Mouse (Mus musculus) cerebellum, adult 2 months (tissue): ENCODE measurements around the gene Tsc22d1.

ENCODE experiments used
- CTCF ChIP-seq: fragments of 200-500 bp; IDR thresholded peaks from 2 replicates; pipeline ENCODE4 v1.5.1; 2011; ENCODE audit warnings: low read depth, mild to moderate bottlenecking, control low read depth, low read length, moderate library complexity, borderline replicate concordance; ENCODE audit not compliant: insufficient read depth
- POLR2A ChIP-seq: fragments of 200-500 bp; IDR thresholded peaks from 2 replicates; pipeline ENCODE4 v1.6.1; 2011; ENCODE audit warnings: low read length, control low read depth, borderline replicate concordance; ENCODE audit not compliant: insufficient read depth

DNA sequence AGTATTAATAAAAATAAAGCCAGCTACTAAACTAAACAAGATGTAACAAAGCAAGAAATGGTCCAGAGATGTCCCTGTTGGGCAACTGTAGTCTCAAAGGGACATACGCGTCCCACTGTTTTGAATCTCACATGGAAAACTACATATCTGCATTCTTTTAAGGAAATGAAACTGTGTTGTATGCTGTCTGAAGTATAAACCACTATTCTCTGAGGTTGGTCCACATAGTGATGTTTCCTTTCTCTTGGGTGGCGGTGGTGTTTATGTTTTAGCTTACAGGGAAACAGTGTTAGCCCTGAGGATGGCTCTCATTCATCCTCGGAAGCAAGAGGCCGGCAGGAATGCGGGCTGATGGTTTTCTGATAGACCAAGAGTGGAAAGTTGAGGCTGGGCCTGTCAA, 129.4 kb downstream of the Tsc22d1 start:
- TF ChIP-seq CTCF (no peak), POLR2A (no peak)
